Mouse (Mus musculus) midbrain, postnatal 0 days (tissue): ENCODE results near the gene Rasa2. TPM values are rescaled to one million over a fixed set of nuclear protein-coding genes. Genes with fewer than 3 reads are reported as not detected.
A peak's percentile ranks its signal among the peaks of the same experiment; 100 is the strongest.

Source experiments
- ATAC-seq: fragments of 200-750 bp; cut with Nextera tagmentation; 2 replicates; pipeline ENCODE4 v1.8.0; 2017; ENCODE audit warnings: moderate number of reproducible peaks, mild to moderate bottlenecking, moderate TSS enrichment, moderate library complexity; ENCODE audit not compliant: low FRiP score
- DNase-seq: peaks from one replicate; pipeline ENCODE4 v3.0.0-alpha.2; 2015; ENCODE audit warnings: low spot score
- H3K27ac ChIP-seq: fragments of 300-500 bp; sonication (generic); 2 replicates; pipeline ENCODE4 v1.5.1; 2014; ENCODE audit warnings: low read depth, mild to moderate bottlenecking, low read length, mixed read lengths
- H3K27me3 ChIP-seq: fragments of 300-500 bp; sonication (generic); 2 replicates; pipeline ENCODE4 v1.6.1; 2014; ENCODE audit warnings: low read length, control low read depth, mixed read lengths; ENCODE audit not compliant: insufficient read depth
- H3K36me3 ChIP-seq: fragments of 300-500 bp; sonication (generic); 2 replicates; pipeline ENCODE4 v1.6.1; 2014; ENCODE audit warnings: low read length, control low read depth, mixed read lengths; ENCODE audit not compliant: insufficient read depth
- H3K4me1 ChIP-seq: fragments of 300-500 bp; sonication (generic); 2 replicates; pipeline ENCODE4 v1.6.1; 2014; ENCODE audit warnings: mild to moderate bottlenecking, control low read depth, antibody characterized with exemption, low read length, mixed read lengths; ENCODE audit not compliant: insufficient read depth
- H3K4me2 ChIP-seq: fragments of 300-500 bp; sonication (generic); 2 replicates; pipeline ENCODE4 v1.6.1; 2014; ENCODE audit warnings: low read depth, mild to moderate bottlenecking, low read length, mixed read lengths; ENCODE audit not compliant: poor library complexity, severe bottlenecking
- H3K4me3 ChIP-seq: fragments of 300-500 bp; sonication (generic); 2 replicates; pipeline ENCODE4 v1.5.1; 2014; ENCODE audit warnings: low read depth, mild to moderate bottlenecking, low read length, moderate library complexity
- H3K9ac ChIP-seq: fragments of 300-500 bp; sonication (generic); replicated peaks from 2 replicates; pipeline ENCODE4 v1.6.1; 2014; ENCODE audit warnings: mild to moderate bottlenecking, low read length, moderate library complexity, mixed read lengths; ENCODE audit not compliant: poor library complexity, severe bottlenecking
- H3K9me3 ChIP-seq: fragments of 300-500 bp; sonication (generic); 2 replicates; pipeline ENCODE4 v1.6.1; 2016; ENCODE audit warnings: low read length, control low read depth
- CTCF ChIP-seq: IDR thresholded peaks from 2 replicates; pipeline ENCODE4 v1.5.1; 2016; ENCODE audit warnings: antibody characterized with exemption, mild to moderate bottlenecking
- WGBS: fragments of 180-500 bp; shearing (Covaris S2); extraction: QIAGEN DNeasy Blood & Tissue Kit; methylation state at CpG from one replicate; pipeline ENCODE4 v1.1.7; 2014; 5-methylcytosine and 5-hydroxymethylcytosine counted together
- polyA plus RNA-seq: library from polyadenylated mRNA; unstranded; fragments of >200 nt; fragmentation: Nextera tagmentation; extraction: Ambion mirVana; gene quantifications from 2 replicates; pipeline ENCODE4 v1.2.1, GENCODE M21; 2015
- total RNA-seq: library from RNA; depleted of rRNA; stranded (reverse); fragments of >200 nt; gene quantifications from 2 replicates; pipeline ENCODE4 v1.2.3, GENCODE M21; 2014

Gene Rasa2
- total and polyA plus RNA-seq, 2 experiments from 2014 or later: 11.5 to 13.4 TPM

DNA sequence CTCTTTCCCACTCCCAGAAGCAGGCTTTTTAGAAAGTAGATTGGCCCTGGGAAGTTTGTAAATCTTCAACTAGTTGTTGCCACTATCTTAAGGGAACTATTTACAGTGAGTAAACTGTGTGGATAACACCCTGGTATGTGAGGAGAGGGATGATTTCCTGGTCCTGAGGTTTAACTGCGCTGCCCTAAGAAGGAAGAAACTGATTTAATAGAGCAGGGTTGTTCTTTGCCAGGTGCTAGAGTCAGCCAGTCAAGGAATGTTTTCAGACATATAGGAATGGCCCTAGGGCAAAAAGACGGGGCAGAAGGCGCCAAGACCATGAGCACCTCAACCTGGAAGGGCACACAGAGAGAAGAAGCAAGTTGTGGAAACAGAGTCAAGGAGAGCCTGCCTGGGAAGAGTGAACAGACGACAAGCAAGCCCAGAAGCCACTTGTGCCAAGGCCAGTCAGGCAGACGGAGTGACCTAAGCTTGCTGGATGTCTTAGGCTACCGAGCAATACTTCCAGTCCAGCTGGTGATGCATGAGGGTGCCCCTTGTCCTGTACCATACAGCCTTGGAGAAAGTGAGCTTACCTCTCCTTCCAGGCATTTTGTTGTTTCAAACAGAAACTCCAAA is 765 bp upstream of the Rasa2 start:
- DNase-seq: no peak
- H3K36me3 ChIP-seq: no peaks in the 10 kb centered on the region
- 63% methylated on average over 6 of the region's 6 CpGs for WGBS
- H3K27me3 ChIP-seq: peaks cover 4% of the 10 kb centered on the region; the same call in 1 of the 2 replicates
- no peaks in the 10 kb centered on the region for H3K9me3 ChIP-seq
- H3K9ac ChIP-seq: no peak overlapping the region
- H3K4me1 ChIP-seq: 0 out of 2 replicates have a peak, but pooled peaks cover 5% of the 10 kb centered on the region
- no peak overlapping the region for H3K4me3 ChIP-seq
- ATAC-seq: no peak
- peak overlapping the region; percentile 80; the same call in 1 of the 2 replicates for H3K4me2 ChIP-seq
- H3K27ac ChIP-seq: no peak overlapping the region
- TF ChIP-seq CTCF: no peak

DNA sequence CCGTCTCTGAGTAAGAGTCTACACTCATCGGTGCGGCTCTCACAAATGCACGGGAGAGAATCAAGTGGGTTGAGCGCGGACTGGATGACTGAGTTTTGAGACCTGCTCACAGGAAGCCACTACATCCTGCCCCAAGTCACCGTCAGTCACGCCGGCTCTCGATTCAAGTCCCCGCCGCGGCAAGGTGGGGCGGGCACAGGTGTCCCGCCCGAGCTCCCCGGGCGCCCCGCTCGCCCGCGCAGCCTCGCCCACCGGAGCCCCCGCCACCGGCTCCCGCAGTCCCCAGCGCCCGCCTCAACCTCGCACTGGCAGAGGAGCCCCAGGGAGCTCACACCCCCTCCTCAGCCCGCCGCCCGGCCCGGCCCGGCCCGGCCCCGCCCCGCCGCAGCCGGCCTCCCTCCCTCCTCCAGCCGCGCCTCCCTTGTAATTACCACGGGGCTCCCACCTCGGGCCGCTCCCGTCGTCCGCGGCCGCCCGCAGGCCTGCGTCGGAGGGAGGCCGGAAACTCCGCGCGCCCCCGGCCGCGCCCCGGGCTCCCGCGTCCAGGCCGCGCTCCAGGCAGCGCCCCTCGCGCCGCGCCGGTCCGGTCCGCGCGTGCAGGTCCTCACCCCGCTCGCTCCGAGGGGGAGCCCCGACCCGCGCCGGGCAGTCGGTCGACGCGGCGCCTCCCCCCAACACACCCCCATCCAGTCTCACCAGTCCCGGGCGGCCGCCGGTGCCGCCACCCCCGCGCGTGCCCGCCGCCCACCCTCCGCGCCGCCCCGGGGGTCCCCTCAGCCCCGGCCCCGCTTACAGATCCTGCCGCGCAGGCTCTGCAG is 637 bp downstream of the Rasa2 start:
- Histone ChIP-seq H3K36me3 (no peaks in the 10 kb centered on the region), H3K9ac (peak overlapping the region; percentile 98), H3K27ac (peak overlapping the region; percentile 92), H3K4me1 (0 out of 2 replicates have a peak, but pooled peaks cover 5% of the 10 kb centered on the region), H3K27me3 (peaks cover 4% of the 10 kb centered on the region; the same call in 1 of the 2 replicates), H3K4me2 (peak overlapping the region; percentile 80), H3K9me3 (no peaks in the 10 kb centered on the region), H3K4me3 (peak overlapping the region; percentile 92)
- DNase-seq: peak; percentile 52
- peak; percentile 82 for ATAC-seq
- no peak for TF ChIP-seq CTCF
- WGBS: 1% methylated on average over 57 of the region's 105 CpGs

DNA sequence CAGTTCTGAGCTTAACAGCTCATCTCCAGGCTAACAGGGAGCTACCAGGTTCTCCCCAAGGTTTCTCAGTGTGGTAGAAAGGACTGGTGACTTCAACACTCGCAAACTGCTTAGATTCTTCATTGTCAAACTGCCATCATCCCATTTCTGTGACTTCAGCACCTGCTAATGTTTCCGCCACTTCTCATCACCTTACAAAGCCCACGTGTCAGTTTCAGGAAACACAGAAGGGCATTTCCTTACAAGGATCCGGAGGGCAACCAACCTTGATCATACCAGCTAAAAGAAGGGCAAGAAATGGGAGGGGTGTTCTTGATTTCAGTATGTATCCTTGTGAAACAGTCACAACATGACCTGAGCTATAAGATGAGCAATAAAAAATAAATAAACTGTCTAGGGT is 2.3 kb downstream of the Rasa2 start:
- 0 out of 2 replicates have a peak, but pooled peaks cover 5% of the 10 kb centered on the region for H3K4me1 ChIP-seq
- H3K4me3 ChIP-seq: no peak overlapping the region
- H3K27me3 ChIP-seq: peaks cover 4% of the 10 kb centered on the region; the same call in 1 of the 2 replicates
- no peak for TF ChIP-seq CTCF
- H3K9me3 ChIP-seq: no peaks in the 10 kb centered on the region
- peak overlapping the region; percentile 6; the same call in 1 of the 2 replicates for H3K4me2 ChIP-seq
- H3K36me3 ChIP-seq: no peaks in the 10 kb centered on the region
- 67% methylated on average over 4 of the region's 4 CpGs for WGBS
- no peak for DNase-seq
- no peak overlapping the region for H3K27ac ChIP-seq
- no peak for ATAC-seq
- no peak overlapping the region for H3K9ac ChIP-seq

DNA sequence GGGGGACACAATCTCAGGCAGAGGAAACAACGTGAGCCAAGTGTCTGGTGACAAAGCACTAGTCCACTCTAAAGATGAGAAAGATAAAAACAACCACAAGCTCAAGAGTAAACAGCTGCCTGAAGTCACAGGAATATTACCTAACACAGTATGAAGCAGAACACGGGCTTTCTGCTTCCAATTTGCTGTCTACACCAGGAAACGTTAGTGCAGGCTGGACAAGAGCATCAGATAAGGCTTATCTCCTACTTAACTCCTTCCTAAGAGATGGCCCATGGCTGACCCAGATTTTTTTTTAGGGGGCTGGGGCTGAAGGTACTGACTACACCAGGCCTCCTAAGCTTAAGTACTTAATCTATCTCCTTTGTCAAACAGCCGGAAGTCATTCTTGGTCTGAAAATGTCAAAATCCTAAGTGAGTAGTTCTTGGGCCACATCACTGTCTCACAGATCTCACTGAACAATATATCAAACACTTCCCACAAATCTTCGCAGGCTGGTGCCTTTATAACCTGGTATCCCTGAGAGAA is 3.8 kb downstream of the Rasa2 start:
- DNase-seq (no peak), ATAC-seq (no peak)
- Histone ChIP-seq H3K4me2 (no peak overlapping the region), H3K27me3 (no peaks in the 10 kb centered on the region), H3K27ac (no peak overlapping the region), H3K4me3 (no peak overlapping the region), H3K9me3 (no peaks in the 10 kb centered on the region), H3K36me3 (no peaks in the 10 kb centered on the region), H3K9ac (no peak overlapping the region), H3K4me1 (0 out of 2 replicates have a peak, but pooled peaks cover 5% of the 10 kb centered on the region)
- TF ChIP-seq CTCF: no peak
- WGBS: 46% methylated on average over 5 of the region's 5 CpGs

DNA sequence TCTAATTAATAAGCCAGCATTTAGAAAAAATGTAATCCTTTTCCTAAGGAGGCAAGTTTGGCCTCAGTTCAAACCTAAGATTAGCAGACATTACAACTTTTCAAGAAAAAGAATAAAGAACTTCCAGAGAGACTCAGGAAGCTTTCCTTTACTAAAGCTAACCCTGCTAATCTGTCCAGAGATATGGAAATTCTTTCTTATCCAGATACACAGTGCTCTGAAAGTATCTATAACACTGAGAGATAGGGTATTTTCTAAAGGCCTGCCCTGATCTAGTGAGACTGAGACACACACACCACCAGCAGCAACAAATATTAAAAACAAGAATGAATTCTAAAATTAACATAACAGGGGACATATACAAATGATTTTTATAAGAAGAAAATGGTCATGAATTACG is 4.4 kb downstream of the Rasa2 start:
- DNase-seq: no peak
- Histone ChIP-seq H3K4me2 (no peak overlapping the region), H3K9ac (no peak overlapping the region), H3K27me3 (no peaks in the 10 kb centered on the region), H3K27ac (no peak overlapping the region), H3K4me3 (no peak overlapping the region), H3K36me3 (no peaks in the 10 kb centered on the region), H3K4me1 (0 out of 2 replicates have a peak, but pooled peaks cover 5% of the 10 kb centered on the region), H3K9me3 (no peaks in the 10 kb centered on the region)
- TF ChIP-seq CTCF: no peak
- no peak for ATAC-seq
- 75% methylated on average over 1 of the region's 1 CpGs for WGBS
